Mouse (Mus musculus) olfactory bulb, adult 2 months (tissue): ENCODE measurements at regions not wholly inside any gene's neighbourhood (a gene's known extent, or its start where the extent isn't known, plus 50 kb on each side); places are given as distances from the start of the nearest gene placed in this dataset.

Experiments
- CTCF ChIP-seq: fragments of 200-500 bp; IDR thresholded peaks from 2 replicates; pipeline ENCODE4 v1.5.1; 2012; ENCODE audit warnings: low read depth, mild to moderate bottlenecking, low read length, moderate library complexity; ENCODE audit not compliant: insufficient read depth
- POLR2A ChIP-seq: fragments of 200-500 bp; IDR thresholded peaks from 2 replicates; pipeline ENCODE4 v1.6.1; 2012; ENCODE audit warnings: mild to moderate bottlenecking, low read depth, low read length, moderate library complexity; ENCODE audit not compliant: insufficient read depth

- no peak for TF ChIP-seq CTCF
- TF ChIP-seq POLR2A, result no peak
Measured at GRCm38 (mm10) chr3:128067861-128068260, 171.7 kb upstream of the Fam241a start.
